Mouse (Mus musculus) G1E (cell line): Measurements from ENCODE around the gene Thada. TPM values are rescaled to one million over a fixed set of nuclear protein-coding genes. Genes with fewer than 3 reads are reported as not detected.

Experiments
- ATAC-seq: 2 replicates; pipeline ENCODE4 v1.8.0; 2016; ENCODE audit warnings: mild to moderate bottlenecking; ENCODE audit not compliant: insufficient number of reproducible peaks, poor library complexity, low FRiP score, severe bottlenecking; ENCODE audit errors: extremely low read depth
- DNase-seq: peaks from one replicate; pipeline ENCODE4 v3.0.0; 2012; ENCODE audit warnings: low spot score
- H3K27me3 ChIP-seq: 2 replicates; pipeline ENCODE4 v1.6.1; 2012; ENCODE audit warnings: mild to moderate bottlenecking, low read length, inconsistent platforms; ENCODE audit not compliant: insufficient read depth
- H3K36me3 ChIP-seq: replicated peaks from 2 replicates; pipeline ENCODE3; 2012; ENCODE audit warnings: mild to moderate bottlenecking, inconsistent platforms
- H3K4me1 ChIP-seq: 2 replicates; pipeline ENCODE4 v1.6.1; 2012; ENCODE audit warnings: low read depth, low read length, inconsistent platforms, mixed read lengths; ENCODE audit not compliant: insufficient read depth
- H3K4me3 ChIP-seq: 2 replicates; pipeline ENCODE4 v1.5.1; 2012; ENCODE audit warnings: low read depth, mild to moderate bottlenecking, inconsistent platforms, low read length, moderate library complexity, mixed read lengths
- H3K9me3 ChIP-seq: replicated peaks from 2 replicates; pipeline ENCODE4 v1.6.1; 2012; ENCODE audit warnings: inconsistent platforms
- CTCF ChIP-seq: IDR thresholded peaks from 2 replicates; pipeline ENCODE4 v1.5.1; 2012; ENCODE audit warnings: low read depth, low read length, inconsistent platforms, mixed read lengths
- GATA1 ChIP-seq: IDR thresholded peaks from 2 replicates; pipeline ENCODE4 v1.6.1; 2012; ENCODE audit warnings: borderline replicate concordance, low read length, inconsistent platforms, mixed read lengths
- GATA2 ChIP-seq: IDR thresholded peaks from 2 replicates; pipeline ENCODE4 v1.6.1; 2012; ENCODE audit warnings: low read depth, low read length, inconsistent platforms, borderline replicate concordance
- POLR2AphosphoS5 ChIP-seq: IDR thresholded peaks from 2 replicates; pipeline ENCODE4 v1.6.1; 2012; ENCODE audit warnings: low read depth, low read length, inconsistent platforms; ENCODE audit not compliant: insufficient replicate concordance
- TAL1 ChIP-seq: conservative IDR thresholded peaks from 2 replicates; pipeline ENCODE4 v1.6.1; 2012; ENCODE audit warnings: low read depth, low read length, inconsistent platforms, mixed read lengths
- polyA plus RNA-seq: library from polyadenylated mRNA; stranded (reverse); fragments of >175 nt; gene quantifications from 2 replicates; pipeline ENCODE4 v1.2.3, GENCODE M21; 2012
- total RNA-seq, 2 experiments: library from RNA; stranded (forward) in 1 of 2; stranded (reverse) in 1 of 2; fragments of 200-1000 nt in 1 of 2; fragments of >200 nt in 1 of 2; fragmentation: Nextera tagmentation in 1 of 2; gene quantifications; 2 replicates each; pipeline ENCODE4 v1.2.3; 2014 to 2017

Gene Thada
- total and polyA plus RNA-seq, 3 experiments = 2.8 to 55.2 (median 28.1) TPM

DNA sequence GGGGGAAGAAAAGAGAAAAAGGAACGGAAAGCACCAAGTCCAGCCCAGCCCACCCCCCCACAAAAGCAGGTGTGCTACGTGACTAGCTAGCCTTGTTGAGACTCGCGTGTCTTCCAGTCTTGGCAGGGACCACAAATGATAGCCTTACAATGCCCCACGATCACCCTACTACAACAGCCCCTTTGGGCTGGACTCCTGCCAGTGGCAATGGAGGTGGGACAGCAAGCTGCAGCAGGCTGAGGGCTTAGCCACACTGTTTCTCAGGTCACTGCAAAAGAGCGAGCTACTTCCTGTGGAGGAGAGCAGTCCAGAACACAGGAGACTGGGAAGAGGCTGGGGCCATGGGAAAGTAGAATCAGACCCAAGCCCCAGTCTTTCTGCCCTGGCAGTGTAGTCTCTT, 201.7 kb downstream of the Thada start:
- Histone ChIP-seq H3K27me3 (no peaks in the 10 kb centered on the region), H3K4me3 (no peak overlapping the region), H3K36me3 (peaks cover 74% of the 10 kb centered on the region), H3K9me3 (no peaks in the 10 kb centered on the region), H3K4me1 (peaks cover 4% of the 10 kb centered on the region; the same call in 1 of the 2 replicates)
- DNase-seq = no peak
- no peak for ATAC-seq
- TF ChIP-seq TAL1 (no peak), GATA1 (no peak), POLR2AphosphoS5 (no peak), CTCF (no peak), GATA2 (no peak)

DNA sequence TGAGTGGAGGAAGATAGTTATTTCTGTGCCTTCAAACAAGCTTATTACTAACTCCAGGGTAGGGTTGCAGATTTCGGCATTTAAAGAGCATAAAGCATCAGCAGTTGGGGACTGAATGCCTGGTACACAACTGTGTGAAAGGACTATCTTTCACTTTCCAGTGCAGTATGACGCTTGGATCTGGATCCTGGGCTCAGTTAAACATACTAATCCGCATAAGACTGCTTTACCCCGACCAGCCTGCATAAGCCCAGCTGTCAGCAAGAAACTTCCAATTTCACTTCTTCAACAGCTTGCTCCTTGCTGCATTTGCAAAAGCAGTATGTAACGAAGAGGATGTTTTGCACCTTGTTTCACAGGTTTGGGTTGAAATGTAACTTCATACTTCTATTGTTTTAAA, 202.4 kb downstream of the Thada start:
- ATAC-seq (no peak), DNase-seq (no peak)

DNA sequence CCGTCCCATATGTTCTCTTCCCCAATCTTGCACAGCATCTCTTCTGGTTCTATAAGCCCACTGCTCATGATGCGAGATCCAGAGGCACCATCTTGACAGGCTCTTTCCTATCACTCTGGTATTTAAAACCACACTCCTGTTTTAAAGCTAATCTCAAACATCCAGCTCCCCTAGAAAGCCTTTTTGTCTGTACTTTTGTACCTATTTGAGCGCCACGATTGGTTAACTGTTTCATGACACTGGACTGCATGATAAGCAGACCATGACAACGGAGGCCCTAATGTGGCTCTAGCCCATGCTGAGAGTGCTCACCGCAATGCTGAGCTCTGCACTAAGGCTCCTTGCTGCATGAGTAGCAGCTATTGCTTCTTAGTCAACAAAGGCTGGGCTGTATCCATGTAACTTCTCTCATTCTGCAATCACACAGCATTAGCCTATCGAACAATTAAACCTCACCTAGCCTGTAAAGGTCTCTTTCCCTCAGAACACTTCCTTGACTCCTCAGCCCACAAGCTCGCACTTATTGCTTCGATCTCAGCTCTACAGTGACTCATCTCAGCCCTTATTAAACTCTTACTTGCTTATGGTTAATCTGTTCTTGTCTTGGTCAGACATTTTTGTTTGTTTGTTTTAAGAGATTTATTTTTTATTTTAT, 203.6 kb downstream of the Thada start:
- DNase-seq (no peak), ATAC-seq (no peak)
- peaks cover 4% of the 10 kb centered on the region; the same call in 1 of the 2 replicates for H3K4me1 ChIP-seq
- TF ChIP-seq GATA1 = no peak
- no peak for TF ChIP-seq GATA2
- TF ChIP-seq TAL1 = no peak
- no peak for TF ChIP-seq CTCF
- no peak for TF ChIP-seq POLR2AphosphoS5
- no peaks in the 10 kb centered on the region for H3K9me3 ChIP-seq
- H3K36me3 ChIP-seq = peaks cover 81% of the 10 kb centered on the region
- H3K4me3 ChIP-seq = no peak overlapping the region
- H3K27me3 ChIP-seq = no peaks in the 10 kb centered on the region

More for the DNA sequence above, 202.4 kb downstream of the Thada start:
- peaks cover 4% of the 10 kb centered on the region; the same call in 1 of the 2 replicates for H3K4me1 ChIP-seq
- H3K36me3 ChIP-seq = peaks cover 79% of the 10 kb centered on the region
- TF ChIP-seq POLR2AphosphoS5 (no peak), CTCF (no peak), TAL1 (no peak), GATA2 (no peak), GATA1 (no peak)
- no peaks in the 10 kb centered on the region for H3K9me3 ChIP-seq
- no peak overlapping the region for H3K4me3 ChIP-seq
- H3K27me3 ChIP-seq = no peaks in the 10 kb centered on the region

DNA sequence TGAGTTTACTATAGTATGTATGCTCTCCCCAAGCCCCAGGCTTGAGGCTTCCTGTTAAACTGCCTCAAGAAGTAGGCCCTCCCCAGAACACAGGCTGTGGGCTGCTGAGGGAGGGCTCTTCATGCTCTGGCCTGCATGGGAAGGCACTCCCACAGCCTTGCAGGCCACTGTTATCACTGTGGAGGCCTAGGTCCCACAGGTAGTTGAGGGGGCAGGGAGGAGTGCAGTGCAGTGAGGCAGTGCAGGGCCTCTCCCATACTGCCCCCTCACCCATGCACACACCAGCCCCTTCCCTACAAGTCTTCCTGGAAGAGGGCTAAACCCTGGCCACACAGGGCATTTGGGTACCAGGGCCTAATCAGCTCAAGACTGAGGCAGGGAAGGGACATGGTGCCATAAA, 205.0 kb downstream of the Thada start:
- peaks cover 4% of the 10 kb centered on the region; the same call in 1 of the 2 replicates for H3K4me1 ChIP-seq
- H3K36me3 ChIP-seq = peaks cover 83% of the 10 kb centered on the region
- H3K9me3 ChIP-seq = no peaks in the 10 kb centered on the region
- ATAC-seq (no peak), DNase-seq (no peak)
- H3K4me3 ChIP-seq = no peak overlapping the region
- TF ChIP-seq GATA2 (no peak), CTCF (no peak), POLR2AphosphoS5 (no peak), GATA1 (no peak), TAL1 (no peak)
- no peaks in the 10 kb centered on the region for H3K27me3 ChIP-seq

DNA sequence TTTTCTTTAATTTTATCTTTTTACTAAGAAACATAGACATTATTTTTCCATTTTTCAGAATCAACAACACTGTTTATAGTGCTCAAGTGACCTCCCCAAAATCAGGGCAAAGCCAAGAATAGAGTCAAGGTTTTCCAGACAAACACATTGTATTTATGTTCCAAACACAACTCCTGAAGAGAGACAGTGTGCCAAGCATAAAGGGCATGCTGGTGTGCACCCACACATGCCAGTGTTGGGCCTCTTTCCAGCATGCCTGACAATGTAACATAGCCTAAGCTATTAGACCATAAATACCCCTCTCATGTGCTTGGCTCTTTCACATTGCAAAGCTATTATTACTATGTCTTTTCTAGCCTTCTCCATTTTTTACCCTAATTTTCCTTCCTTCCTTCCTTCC, 205.8 kb downstream of the Thada start:
- no peak for ATAC-seq
- Histone ChIP-seq H3K36me3 (peaks cover 82% of the 10 kb centered on the region), H3K4me3 (no peak overlapping the region), H3K9me3 (no peaks in the 10 kb centered on the region), H3K27me3 (no peaks in the 10 kb centered on the region), H3K4me1 (peaks cover 4% of the 10 kb centered on the region; the same call in 1 of the 2 replicates)
- TF ChIP-seq GATA2 (no peak), GATA1 (no peak), POLR2AphosphoS5 (no peak), CTCF (no peak)
- DNase-seq = no peak

DNA sequence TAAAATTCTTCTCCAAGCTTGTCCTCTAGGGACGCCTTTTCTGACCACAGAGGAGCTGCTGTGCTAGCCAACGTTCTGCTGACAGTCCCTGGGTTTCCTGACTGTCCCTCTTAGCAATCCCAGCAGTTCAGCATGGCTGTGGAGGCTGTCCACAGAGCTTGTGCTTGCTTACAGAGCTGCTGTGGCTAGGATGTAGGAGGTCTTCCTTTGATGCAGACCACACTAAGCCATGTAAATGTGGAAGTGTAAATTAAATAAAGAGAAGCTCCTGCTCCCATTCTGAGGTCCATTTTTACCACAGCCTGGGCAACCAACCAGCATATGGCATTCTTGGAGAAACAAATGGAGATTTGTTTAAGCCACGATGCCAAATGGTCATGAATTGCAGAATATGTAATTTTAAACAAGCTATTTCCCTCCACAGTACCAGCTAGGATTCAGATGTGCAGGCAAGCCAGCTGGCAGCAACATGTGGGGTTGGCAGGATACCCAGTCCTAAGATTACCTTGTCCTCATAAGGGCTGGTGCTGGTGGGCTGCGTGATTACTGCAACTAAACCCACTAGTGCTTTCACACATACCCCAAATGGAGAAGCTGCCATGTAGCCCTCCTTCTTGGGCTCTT, 207.3 kb downstream of the Thada start:
- Histone ChIP-seq H3K27me3 (no peaks in the 10 kb centered on the region), H3K4me3 (no peak overlapping the region), H3K4me1 (peaks cover 4% of the 10 kb centered on the region; the same call in 1 of the 2 replicates), H3K9me3 (no peaks in the 10 kb centered on the region), H3K36me3 (peaks cover 79% of the 10 kb centered on the region)
- ATAC-seq (no peak), DNase-seq (no peak)
- TF ChIP-seq CTCF = no peak
- TF ChIP-seq POLR2AphosphoS5 = no peak
- no peak for TF ChIP-seq GATA1
- TF ChIP-seq GATA2 = no peak
- TF ChIP-seq TAL1 = no peak
